Mouse (Mus musculus) cerebellum, adult 9-11 months (tissue): ENCODE results near the gene Gm9736.
A peak's percentile ranks its signal among the peaks of the same experiment; 100 is the strongest.
"Not testable (repeated sequence)": the region's sequence is repeated elsewhere in the genome, so short reads cannot be mapped to it uniquely, and the experiment has no call there.

Experiments used
- DNase-seq: peaks from one replicate; pipeline ENCODE4 v3.0.0; 2022

Gene Gm9736

GRCm38 (mm10) chr10:77751254-77751653 lies at the start of gene Gm9736:
Gene Gm9736 (minus strand): TSS chr10:77751354.
- DNase-seq: not testable (repeated sequence)

- DNase-seq: no peak
Measured at GRCm38 (mm10) chr10:77798921-77799508, 47.9 kb upstream of the Gm9736 start, which contains the start of gene Gm19668. Gene Gm19668 (minus strand): TSS chr10:77799133.

GRCm38 (mm10) chr10:77798164-77798920 lies 47.2 kb upstream of the Gm9736 start:
- peak; percentile 49 for DNase-seq

GRCm38 (mm10) chr10:77797677-77798076 lies 46.5 kb upstream of the Gm9736 start:
- DNase-seq: no peak

- no peak for DNase-seq
Measured at GRCm38 (mm10) chr10:77794976-77795375, 43.8 kb upstream of the Gm9736 start, which contains the start of gene Gm9639. Gene Gm9639 (minus strand): TSS chr10:77795076.

GRCm38 (mm10) chr10:77788621-77789020 lies 37.5 kb upstream of the Gm9736 start:
- no peak for DNase-seq

GRCm38 (mm10) chr10:77787876-77788275 lies 36.7 kb upstream of the Gm9736 start, which contains the start of gene Gm7137:
Gene Gm7137 (minus strand): TSS chr10:77788200.
- DNase-seq: not testable (repeated sequence)

- DNase-seq: not testable (repeated sequence)
Measured at GRCm38 (mm10) chr10:77783396-77783795, 32.2 kb upstream of the Gm9736 start.

- DNase-seq: not testable (repeated sequence)
Measured at GRCm38 (mm10) chr10:77782442-77782841, 31.3 kb upstream of the Gm9736 start, which contains the start of gene Gm3250. Gene Gm3250 (minus strand): TSS chr10:77782542.

- not testable (repeated sequence) for DNase-seq
Measured at GRCm38 (mm10) chr10:77776844-77777243, 25.7 kb upstream of the Gm9736 start, which contains the start of gene Gm7138. Gene Gm7138 (minus strand): TSS chr10:77776944.

GRCm38 (mm10) chr10:77772142-77772541 lies 21.0 kb upstream of the Gm9736 start:
- not testable (repeated sequence) for DNase-seq

GRCm38 (mm10) chr10:77771225-77771624 lies 20.1 kb upstream of the Gm9736 start, which contains the start of gene Gm3238:
Gene Gm3238 (minus strand): TSS chr10:77771325.
- DNase-seq: not testable (repeated sequence)

- DNase-seq: no peak
Measured at GRCm38 (mm10) chr10:77769727-77770126, 18.6 kb upstream of the Gm9736 start.

GRCm38 (mm10) chr10:77759582-77759981 lies 8.4 kb upstream of the Gm9736 start, which contains the start of gene Gm3233:
Gene Gm3233 (minus strand): TSS chr10:77759682.
- not testable (repeated sequence) for DNase-seq

GRCm38 (mm10) chr10:77753448-77753847 lies 2.3 kb upstream of the Gm9736 start:
- no peak for DNase-seq

- not testable (repeated sequence) for DNase-seq
Measured at GRCm38 (mm10) chr10:77752312-77752711, 1.2 kb upstream of the Gm9736 start.

GRCm38 (mm10) chr10:77750686-77751085 lies 468 bp downstream of the Gm9736 start:
- peak; percentile 54 for DNase-seq

GRCm38 (mm10) chr10:77741924-77742688 lies 9.0 kb downstream of the Gm9736 start, which contains the start of gene Gm18596:
Gene Gm18596 (minus strand): TSS chr10:77742638.
- DNase-seq: peak; percentile 25

GRCm38 (mm10) chr10:77738929-77739328 lies 12.2 kb downstream of the Gm9736 start:
- no peak for DNase-seq

GRCm38 (mm10) chr10:77735928-77736327 lies 15.2 kb downstream of the Gm9736 start:
- DNase-seq: no peak

GRCm38 (mm10) chr10:77729241-77729640 lies 21.9 kb downstream of the Gm9736 start:
- no peak for DNase-seq

- DNase-seq: no peak
Measured at GRCm38 (mm10) chr10:77728280-77728679, 22.9 kb downstream of the Gm9736 start.

- DNase-seq: peak; percentile 7
Measured at GRCm38 (mm10) chr10:77726186-77726585, 25.0 kb downstream of the Gm9736 start, which contains the start of gene Gm10100. Gene Gm10100 (plus strand): TSS chr10:77726486.
